Mouse (Mus musculus): ENCODE measurements around the gene Gsk3a.

Gene Gsk3a

GRCm38 (mm10) chr7:25187662-25188650 lies 49.7 kb downstream of the Gsk3a start:
- DNase-seq (ENCODE audit: low spot score in 2 of 2), result peak; percentile 73 to 87

- no peak for DNase-seq (ENCODE audit: low spot score in 2 of 2)
Observed at GRCm38 (mm10) chr7:25184091-25184490, 53.6 kb downstream of the Gsk3a start.

GRCm38 (mm10) chr7:25181814-25182213 lies 55.8 kb downstream of the Gsk3a start:
- DNase-seq (ENCODE audit: low spot score in 2 of 2), result no peak

- peak in 1 of 2 experiments; percentile 13 for DNase-seq (ENCODE audit: low spot score in 2 of 2)
Observed at GRCm38 (mm10) chr7:25181331-25181790, 56.3 kb downstream of the Gsk3a start.

GRCm38 (mm10) chr7:25180512-25180911 lies 57.1 kb downstream of the Gsk3a start:
- DNase-seq (ENCODE audit: low spot score in 2 of 2), result no peak

GRCm38 (mm10) chr7:25179606-25180161 lies 58.0 kb downstream of the Gsk3a start, which contains the start of gene Pou2f2:
Pou2f2 (minus strand) TSS chr7:25179726.
- DNase-seq (ENCODE audit: low spot score in 2 of 2), result peak; percentile 20 to 58

- DNase-seq (ENCODE audit: low spot score in 2 of 2), result no peak
Observed at GRCm38 (mm10) chr7:25178787-25179605, 58.7 kb downstream of the Gsk3a start.

- DNase-seq (ENCODE audit: low spot score in 2 of 2), result no peak
Observed at GRCm38 (mm10) chr7:25178317-25178716, 59.3 kb downstream of the Gsk3a start.
